Mouse (Mus musculus): ENCODE results near the gene Foxd1.

Foxd1 gene

DNA sequence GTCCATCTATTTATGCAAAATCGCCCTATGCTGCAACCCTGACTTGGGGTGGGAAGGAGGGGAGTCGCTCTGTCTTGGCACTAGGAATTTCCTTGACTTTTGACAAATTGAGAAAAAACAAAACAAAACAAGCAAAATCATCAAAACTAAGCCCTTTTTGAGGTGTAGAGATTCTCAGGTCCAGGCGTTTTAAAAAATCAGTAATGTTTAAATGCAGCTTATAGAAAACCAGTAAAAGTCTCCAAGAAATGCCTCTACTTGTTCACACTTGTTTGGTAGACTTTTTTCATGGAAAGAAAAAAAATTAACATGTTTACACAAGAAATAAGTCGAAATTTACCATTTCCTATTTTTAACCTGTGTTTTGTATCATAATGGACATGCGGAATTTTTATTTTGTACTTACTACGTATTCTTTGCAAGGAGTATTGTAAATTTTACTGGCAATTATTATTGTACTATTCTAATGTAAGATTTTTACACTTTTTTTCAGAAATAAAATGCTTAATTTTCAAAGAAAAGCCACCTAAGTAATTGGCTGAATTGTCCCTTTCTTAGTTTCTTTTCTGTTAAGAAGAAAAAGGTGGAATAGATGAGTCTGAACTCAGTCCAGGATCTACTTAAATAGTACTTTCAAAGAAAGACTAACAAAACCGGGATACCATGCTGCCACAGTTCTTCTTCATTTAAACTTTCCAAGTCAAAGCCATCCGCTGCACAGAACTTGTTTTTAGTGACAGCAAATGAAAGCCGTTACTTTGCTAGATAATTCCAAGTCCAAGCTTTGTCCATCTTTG, 2.3 kb downstream of the Foxd1 start:
- no peak for DNase-seq

DNA sequence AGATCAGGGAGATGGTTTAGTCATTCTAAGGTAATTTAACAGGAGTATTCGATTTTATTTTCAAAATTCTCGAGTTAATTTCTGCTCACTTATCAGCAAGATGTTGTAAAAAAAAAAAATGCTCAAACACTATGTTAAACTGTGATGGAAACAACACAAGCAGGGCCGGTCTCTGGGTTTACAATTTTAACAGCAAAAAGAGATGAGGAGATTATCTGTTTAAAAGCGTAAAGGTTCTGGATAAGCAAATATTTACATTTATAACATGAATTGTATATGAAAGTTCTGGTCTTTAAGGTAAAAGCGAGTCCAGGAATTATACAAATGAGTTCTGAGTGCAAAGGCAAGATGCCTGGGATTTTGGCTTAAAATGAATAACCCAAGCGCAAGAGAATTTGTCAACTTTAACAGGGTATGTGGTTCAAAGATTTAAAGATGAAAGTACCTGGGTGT, 3.0 kb downstream of the Foxd1 start:
- DNase-seq: no peak

DNA sequence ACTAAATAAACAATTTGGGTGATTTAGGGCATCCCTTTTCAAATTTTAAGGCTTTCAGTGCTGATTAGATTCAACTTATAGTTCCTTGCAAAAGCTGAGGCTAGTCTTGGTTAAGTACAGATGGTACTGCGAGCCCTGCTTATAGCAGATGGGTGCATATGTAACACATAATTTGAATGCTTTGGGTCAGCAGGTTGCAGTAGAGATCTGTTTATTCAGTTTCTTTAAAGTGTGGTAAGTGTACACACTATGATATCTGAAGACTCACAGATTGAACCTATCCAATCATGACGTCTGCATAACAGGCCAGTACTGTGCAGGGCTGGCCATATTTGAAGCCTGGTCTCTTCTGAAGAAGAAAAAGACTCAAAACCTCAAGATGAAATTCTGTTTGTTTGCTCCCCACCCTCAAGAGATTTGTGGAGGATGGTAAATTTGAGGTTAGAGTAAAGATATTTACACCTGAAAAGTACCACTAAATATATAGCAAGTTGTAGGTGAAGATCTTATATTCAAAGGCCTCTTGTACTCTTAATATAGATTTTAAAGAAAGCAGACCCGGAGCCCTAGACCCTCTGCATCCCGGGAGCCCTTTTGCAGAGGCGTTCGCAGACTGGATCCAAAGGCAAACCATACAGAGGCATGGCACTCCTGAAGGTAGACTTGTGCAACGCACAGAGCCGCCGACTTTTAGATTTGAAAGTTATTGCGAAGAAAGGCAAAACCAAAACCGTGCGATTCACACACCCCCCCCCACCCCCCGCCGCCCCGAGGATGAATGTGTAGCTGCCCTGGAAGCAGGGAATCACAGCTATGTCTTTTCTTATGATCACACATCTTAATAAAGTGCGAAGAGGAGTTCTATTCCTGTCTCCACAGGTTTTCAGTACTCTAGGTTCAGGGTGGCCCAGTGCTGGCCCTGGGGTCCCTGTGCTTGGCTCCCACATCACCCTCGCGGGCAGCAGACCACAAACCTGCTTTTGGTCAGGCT, 3.7 kb downstream of the Foxd1 start:
- DNase-seq: no peak

DNA sequence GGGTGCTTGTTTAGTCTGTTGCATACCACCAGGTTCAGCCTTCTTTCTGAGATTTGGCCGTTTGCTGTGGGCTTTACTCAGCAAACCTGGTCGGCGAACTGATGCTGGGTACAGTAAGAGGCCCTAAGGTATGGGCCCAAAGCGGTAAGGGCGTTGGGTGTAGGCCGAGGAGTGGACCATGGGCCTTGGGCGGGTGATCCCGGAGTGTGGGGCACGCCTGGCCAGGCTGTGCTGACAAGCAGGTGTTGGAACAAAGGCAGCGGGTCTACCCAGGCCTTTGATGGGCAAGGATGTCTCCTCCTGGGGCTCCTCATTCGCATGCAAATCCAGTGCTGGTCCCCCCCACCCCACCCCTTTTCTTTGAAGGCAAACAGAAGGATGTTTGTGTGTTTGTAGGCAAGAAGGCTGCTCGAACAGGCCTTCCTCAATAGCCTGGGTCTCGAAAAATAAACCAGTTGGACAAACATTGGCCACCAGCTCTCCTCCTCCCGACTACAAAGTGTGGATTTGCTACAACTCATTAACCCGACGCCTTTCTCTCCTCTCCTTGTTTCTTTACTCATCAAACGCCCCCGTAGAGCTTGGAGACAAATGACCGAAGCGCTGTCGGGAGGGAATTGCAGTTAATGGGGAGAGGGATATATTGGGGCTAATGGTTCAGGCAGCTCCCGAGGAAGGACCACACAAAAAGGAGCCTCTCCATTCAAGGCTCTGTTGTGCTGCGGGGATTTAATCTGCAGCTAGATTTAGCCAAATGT, 4.6 kb downstream of the Foxd1 start:
- DNase-seq: no peak

DNA sequence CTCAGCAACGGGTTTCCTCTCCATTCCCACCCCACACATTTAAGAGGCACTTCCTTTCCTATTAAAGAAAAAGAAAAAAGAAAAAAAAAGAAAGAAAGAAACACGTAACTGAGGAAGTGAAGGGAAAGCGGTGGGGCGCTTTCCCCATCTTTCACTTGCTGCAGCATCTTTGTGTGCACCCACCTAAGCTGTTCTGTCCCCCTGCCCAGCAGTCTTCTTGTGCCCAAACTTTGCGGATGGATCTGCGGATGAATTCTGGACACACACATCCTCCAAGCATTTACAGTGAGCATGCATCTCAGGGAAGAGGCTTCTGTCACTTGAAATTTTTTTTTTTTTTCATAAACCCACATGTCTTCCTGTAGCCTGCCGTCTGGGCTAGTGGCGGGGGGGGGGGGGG, 5.3 kb downstream of the Foxd1 start:
- no peak for DNase-seq

DNA sequence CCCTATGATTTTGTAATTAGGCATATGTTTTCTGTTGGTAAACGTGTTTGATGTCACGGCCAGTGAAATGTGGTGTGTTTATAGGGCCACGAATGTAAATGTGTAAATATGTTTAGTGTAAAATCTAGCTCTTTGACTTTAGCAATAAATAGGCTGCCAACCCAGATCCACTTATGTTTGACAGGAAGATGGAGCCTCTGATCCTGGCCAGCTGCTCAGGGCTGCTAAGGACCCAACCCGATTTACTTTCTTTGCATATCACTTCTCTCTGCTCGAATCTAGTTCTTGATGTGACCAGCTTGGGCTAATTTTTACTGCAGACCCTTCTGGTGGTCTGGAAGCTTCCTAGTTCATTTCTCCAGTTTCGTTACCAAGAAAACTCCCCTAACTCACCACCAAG, 6.3 kb downstream of the Foxd1 start:
- no peak for DNase-seq

DNA sequence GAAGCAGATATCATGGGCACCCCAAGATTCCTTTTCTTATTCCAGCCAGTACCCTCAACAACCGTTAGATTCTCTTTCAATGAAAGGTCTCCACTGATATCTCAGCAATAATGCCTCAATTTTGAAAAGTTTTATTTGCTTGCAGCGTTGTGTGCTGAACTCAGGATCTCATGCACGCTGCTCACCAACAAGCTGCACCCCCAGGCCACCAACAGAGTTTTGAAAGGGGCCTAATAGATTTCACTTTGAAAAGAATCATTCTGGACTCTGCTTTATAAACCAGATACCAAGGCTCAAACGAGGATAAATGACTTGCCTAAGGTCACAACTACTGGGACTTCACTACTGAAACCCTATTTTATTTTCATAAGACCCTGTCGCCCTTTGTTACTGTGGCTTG, 7.1 kb downstream of the Foxd1 start:
- DNase-seq: no peak

DNA sequence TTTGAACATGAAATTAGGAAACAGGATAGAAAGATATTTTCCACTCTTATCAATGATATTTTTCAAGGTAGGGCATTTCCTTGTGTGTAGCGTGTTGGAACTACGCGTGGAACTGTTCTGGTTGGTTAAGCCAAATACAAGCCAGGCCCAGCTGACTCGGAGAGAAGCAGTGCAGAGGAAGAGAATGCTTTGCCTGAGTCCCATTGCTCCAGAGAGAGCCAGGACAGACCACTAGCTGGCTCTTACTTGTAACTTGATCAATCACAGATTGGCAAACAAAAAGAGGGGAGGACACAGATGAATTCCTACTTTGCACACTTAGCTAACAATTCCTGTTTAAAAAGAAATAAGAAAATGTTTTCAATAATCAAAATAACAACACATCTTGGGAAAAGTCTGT, 9.0 kb downstream of the Foxd1 start:
- DNase-seq: no peak

DNA sequence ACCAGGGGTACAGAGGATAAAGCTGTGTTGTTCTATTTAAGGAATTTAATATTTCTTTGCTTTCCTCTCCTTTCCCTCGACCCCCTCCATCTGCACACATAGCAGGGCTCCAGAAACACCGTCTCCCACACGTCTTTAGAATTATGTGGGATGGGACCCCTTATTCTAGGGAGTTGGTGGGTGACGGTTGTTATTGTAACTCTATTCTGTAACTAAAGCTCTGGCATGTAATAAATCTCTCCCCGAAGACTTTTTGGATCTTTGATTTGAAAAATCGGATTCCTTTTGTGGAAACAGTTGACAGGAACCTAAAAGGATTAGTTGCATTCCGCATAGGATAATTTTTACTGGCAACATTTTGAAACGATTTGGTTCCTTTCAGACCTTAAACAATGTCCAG, 11.0 kb downstream of the Foxd1 start:
- DNase-seq: no peak

DNA sequence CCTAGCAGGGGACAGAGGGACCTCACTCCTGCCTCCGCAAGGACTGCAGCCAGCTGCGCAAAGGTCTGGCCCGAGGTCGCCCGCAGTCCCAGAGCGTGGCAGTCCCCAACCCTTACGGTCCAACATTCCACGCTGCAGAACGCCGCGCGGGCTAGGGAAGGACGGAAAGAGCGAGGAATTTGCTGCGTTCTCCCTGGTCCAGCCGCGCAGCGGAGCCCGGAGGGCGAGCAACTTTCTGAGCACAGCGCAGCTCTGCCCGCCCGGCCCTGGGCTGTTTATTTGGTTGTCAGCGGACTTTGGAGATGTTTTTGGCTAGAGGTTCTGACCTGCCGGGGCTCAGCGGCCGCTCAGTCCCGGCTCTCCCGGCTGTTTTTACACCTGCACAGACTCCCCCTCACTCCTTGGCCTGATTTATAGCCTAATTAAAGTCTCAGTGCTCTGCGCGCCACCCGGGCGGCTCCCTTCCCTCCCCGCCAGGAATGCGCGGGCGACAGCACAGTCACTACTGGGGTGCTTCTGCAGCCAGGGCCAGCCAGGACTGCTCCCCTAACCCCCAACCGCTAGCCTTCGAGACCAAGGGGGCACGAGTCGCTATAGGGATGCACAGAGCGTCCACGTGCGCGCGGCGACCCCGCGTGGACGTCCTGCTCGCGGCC, 11.9 kb downstream of the Foxd1 start:
- DNase-seq: no peak

DNA sequence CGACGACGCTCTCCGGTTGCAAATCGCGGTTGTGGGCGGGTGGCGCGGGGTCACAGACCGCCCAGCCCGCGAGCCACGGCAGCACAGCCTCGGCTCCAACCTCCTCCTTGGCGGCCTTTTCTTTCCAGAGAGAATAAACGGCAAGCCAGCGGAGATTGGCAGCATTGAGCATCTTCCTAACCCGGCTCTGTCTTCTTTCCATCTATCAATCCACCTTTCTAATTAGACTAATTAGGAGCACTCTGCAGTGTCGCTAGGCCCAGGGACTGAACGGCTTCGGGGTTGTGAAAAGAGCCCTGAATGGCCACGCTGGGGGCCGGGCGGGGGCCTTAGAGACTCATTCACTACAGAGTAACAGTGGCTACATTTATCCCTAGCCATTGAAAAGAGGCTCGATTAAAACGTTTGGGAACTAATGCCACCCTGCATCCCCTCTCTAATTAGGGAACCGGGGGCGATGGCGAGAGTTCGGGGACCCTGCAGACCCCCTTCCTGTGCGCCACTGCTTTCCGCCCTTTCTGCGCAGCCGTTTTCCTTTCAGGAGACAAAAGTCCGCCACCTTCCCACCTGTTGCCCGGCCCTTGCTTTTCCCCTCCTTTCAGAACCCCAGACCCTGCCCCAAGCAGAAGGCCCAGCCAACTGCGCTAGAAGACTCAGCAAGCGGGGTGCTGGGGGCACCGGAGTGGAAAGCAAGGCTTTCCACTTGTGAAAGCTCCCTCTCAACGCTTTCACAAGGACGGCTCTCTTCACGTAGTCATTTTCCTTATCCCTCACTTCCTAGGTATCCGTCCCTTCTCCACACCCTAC, 12.6 kb downstream of the Foxd1 start:
- no peak for DNase-seq

DNA sequence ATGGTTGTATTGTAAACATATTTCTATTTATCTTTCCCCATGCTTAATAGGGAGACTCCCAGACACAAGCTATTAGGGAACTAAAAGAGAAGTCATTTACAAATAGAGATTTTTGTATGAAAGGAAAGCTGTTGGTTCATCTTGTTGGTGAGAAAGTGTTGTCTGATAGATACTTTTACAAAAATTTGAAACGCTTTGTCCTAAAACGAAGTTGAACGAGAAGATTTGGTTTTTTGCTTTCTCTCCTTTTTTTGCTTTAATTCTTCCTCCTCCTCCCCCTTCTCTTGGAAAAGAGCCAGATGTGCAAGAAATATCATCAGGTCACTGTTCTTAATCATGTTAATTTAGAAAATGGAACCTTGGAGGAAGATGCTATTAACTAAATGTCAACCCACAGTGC, 13.6 kb downstream of the Foxd1 start:
- DNase-seq: no peak

DNA sequence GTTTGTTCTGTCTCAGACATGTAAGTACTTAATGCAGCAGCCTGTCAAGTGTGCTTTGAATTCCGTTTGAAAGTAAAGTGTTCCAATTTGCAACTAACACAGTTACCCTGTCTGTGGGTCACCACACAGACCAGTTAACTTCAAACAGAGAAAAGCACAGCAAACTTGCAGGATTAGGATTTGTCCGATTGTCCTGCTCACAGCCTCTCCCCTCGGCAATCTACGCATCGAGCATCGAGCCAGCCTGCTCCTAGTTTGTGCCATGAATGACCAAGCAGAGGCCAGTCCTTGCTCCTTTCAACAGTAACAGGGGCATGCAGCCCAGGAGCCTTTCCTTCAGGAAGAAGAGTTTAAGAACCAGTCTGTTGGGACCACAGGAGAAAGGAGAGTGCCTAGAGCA, 15.0 kb downstream of the Foxd1 start:
- no peak for DNase-seq

DNA sequence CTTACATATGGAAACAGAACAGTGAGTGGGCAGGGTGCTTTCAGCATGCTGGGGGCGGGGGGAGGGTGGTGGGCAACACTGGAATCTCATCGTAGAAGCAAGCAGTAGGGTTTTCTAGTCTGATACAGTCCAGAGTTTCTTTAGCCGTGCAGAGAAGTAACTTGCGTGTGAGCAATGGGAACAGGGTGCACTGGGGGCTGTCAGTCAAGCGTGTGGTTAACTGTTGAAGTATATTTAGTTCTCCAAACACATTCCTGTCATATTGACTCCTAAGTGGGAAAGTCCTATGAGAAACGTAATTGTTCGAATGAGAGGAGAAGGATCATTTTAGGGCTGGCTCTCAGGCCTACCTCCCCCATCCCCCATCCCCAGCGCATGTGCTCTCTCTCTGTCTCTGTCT, 20.5 kb downstream of the Foxd1 start:
- no peak for DNase-seq

DNA sequence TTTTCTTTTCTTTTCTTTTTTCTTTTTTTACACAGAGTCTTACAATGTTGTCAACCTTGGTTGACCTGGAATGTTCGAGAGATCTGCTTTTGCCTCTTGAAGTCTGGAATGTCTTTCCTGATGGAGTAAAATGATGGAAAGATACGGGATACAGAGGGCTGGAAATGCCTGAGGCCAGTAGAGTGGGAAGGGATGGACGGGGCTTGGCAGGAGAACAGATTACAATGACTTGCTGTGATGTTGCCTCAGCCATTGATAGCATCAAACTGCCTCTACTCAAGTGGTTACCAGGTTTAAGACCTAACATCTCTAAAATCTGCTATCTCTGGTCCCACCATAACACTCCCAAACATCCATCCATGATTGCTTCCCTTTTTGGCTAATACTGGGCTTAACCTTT, 20.9 kb downstream of the Foxd1 start:
- no peak for DNase-seq

DNA sequence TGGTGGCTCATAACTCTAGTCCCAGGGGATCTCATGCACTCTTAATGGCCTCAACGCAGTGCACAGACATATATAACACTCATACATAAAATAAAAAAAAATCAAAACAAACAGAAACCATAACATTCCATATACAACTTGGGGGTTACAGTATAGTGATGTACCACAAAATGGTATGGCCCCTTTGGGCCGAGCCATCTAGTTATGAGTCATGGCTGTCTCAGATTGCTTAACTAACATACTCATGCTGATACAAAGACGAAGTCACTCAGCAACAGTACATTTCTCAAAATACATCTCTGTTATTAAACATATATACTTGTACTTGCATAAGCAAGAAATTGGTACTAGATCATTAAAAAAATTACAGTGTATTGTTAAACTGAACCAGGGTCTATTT, 23.7 kb downstream of the Foxd1 start:
- DNase-seq: no peak

DNA sequence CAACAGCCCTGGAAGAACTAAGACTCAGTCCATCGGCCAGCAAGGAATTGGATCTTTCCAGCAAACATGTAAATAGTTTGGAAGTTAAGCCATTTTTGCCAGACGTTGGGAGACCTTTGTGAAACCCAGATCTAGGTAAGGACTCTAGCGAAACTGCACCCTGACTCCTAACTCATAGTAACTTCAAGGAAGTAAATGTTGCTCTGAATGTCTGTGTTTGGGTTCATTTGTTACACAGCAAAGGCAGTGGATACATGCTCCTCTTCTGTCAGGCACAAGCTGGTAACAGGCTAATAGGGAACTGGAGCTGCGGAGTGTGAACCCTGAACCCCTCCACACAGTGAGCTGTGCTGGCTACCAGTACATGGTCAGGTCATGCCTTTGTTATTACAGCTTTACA, 28.7 kb downstream of the Foxd1 start:
- no peak for DNase-seq

DNA sequence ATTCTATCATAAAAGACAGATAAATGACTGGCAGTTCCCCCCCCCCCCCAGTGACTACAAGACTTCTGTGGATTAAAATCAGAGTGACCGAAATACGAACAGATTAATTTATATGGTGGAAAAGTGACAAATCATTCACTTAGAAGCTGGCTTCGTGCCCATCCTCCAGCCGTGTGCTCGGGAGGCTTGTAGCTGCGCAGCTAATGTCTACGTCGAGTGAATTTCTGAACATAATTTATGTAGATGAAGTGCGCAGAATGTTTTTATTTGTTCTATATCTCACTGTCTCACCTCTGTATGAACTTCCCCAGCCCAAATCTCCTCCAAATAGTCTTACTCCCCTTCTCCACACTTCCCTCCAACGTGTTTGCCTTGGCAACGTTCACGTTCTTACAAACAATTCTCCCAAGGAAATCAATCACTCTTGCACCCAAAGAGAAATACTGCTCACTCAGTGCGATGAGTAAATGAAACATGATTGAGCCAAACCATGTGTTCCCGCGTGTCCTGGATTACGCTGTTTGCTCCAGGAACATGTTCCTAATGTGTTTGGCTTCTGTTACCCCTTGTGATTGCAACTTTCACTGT, 30.0 kb downstream of the Foxd1 start:
- DNase-seq: no peak

DNA sequence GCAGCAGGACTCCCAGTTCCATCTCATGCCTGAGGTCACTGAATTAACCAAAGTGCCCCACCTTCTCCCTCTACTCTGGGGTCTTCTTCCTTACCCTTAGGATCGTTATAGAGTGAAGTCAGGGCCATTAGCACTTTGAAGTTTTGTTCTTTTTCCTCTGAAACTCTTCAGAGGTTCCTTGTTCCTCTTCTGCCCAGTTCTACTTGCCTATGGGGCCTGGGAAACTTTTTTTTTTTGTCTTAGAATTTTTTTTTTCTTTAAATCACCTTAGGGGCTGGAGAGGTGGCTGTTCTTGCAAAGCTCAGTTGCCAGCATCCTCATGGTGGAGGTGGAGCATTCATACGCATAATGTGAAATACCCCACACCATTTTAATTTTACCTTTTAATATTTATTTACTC, 31.8 kb downstream of the Foxd1 start:
- no peak for DNase-seq

DNA sequence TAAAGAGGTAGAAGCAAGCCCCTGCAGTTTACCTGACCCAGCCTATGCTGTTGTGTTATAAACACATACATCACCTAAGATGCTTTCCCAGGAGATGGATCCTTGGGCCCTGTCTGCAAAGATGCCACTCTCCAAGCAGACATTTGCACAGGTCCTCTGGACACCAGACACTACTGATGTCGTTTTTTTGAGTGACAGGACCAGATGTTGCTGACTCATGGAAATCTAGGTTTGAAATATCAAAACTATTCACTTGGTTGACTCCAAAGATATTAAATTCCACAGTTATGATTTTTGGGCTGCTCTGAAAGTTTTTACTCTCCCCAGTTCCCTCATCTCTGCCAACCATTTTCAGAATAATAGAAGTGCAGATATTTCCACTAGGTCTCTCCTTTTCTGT, 35.0 kb downstream of the Foxd1 start:
- no peak for DNase-seq

DNA sequence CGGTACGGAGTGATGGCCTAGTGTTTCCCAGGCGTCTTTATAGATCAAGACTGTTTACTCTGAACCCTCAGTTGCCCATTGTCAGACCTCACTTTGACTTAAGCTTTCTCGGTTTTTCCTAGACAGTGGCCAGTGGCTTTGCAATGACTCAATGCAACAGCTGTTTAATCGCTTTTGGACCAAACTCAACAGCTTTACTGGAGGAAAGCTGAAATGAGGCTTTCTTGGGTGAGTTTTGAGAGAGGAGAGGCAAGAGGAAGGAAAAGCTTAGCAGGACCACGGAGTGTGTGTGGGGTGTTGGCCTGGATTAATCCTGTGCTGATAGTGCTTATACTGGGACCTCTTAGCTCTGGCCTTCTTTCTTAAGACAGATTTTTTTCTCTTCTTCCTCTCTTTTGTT, 36.3 kb downstream of the Foxd1 start:
- no peak for DNase-seq

Measured in cerebellum, adult 18-20 months (tissue).